Mouse (Mus musculus): ENCODE results near the gene Asic2.

DNA sequence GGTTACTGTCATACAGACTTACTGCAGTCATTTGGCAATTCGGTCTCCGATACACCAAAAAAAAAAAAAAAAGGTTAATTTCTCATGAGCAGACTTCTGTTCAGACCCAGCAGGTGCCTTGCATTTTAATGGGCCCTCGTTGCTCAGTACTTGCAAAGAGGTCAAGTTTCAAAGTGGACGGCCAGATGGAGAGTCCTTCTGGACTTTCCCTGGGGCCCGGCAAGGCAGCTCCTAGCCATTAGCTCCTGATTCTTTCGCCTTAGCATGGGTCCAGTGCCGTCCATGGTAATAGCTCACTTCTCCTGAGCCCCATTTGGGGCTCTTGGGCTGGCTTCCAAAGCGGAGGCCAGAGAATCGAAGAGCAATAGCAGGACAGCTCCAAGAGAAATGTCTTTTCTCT lies 575.4 kb downstream of the Asic2 start:
- TF ChIP-seq TAL1 (IDR thresholded peaks at IDR 0.05; ENCODE audit: low read length) (no peak), GATA1 (IDR thresholded peaks at IDR 0.05; ENCODE audit: low read length) (no peak)
